Mouse (Mus musculus): ENCODE results near the gene Atg101.

DNA sequence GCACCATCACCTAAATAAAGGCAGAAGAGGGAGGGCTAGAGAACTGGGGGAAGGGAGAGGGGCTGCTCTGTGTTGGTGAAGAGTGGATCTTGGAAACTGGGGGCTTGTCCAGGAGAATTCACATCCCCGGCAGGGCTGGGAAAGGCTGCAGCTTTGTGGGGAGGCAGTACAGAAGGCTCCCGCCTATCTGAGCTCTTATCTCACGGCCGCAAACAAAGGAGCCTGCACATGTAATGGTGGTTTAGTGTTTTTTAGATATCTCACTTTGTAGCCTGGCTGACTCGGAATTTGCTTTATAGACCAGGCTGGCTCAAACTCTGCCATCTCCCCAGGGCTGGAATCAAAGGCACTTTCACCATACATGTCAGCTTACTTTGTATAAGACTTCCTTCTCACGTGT lies 16.1 kb downstream of the Atg101 start:
- TF ChIP-seq CTCF (conservative IDR thresholded peaks at IDR 0.05; ENCODE audit: low read length): no peak
- no peak for TF ChIP-seq POU5F1 (IDR thresholded peaks at IDR 0.05; ENCODE audit: borderline replicate concordance, low read length)
